Mouse (Mus musculus) heart, adult 11 months (tissue): Measurements from ENCODE around the gene Capn13.

ENCODE experiments used
- DNase-seq: peaks from one replicate; pipeline ENCODE4 v3.0.0; 2022

The Capn13 gene

DNA sequence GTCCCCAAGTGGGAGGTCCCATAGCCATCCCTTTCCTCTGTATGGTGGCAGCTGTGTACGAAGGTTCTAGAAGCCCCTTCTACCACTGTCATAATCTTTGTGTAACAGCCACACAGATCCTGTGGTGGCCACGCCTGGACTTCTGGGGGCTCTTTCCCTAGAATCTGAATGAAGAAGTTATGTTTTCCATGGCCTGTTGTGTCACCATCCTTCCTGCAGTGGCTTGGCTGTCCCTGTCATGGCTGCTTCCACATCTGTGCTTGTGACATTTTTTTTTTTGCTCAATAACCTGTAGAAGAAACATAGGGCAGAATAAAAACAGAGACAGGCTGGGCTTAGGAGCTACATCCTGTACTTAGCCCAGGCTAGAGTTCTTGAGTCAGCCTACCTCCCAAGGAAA lies at the start of gene Capn13:
Gene Capn13, minus strand, starts transcription at position 5 of the 400 bp plus-strand sequence.
- DNase-seq = peak; percentile 65

GRCm38 (mm10) chr17:73449104-73449503 lies 48.4 kb upstream of the Capn13 start:
- no peak for DNase-seq

DNA sequence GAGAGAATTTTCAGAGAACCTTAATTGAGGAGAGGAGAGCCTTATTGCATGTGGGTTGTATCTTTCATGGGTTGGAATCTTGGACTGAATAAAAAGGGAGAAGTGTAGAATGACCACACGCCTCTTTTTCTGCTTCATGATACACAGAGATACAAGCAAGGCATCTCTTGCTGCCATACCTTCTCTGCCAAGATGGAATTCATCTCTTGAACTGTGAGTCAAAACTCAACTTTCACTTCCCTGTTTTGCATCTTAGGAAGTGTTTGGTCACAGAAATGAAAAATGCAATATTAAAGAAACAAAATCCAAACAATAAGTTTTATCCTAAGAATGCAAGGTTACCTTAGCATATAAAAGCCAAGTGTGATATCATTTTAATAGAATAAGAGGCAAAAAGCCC lies 40.1 kb upstream of the Capn13 start:
- no peak for DNase-seq

DNA sequence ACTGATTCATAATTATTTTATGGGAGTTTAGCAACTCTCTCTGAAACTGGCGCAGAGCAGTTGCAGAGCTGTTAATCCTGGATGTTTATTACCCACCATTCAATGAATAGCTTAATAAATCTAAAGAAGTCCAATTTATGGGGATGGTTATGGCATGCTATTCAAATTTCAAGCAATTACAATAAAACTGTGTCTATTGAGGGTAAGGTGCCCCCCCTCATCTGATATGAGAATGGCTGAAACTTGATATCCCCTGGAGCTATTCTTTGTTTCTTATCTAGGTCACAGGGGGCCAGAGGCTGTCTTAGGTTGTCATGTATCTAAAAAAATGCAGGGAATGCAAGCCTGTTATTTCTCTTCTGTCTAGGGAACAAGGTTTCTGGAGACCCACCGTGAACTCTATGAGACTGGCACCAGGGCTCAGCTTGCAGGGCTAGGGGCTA lies 31.9 kb upstream of the Capn13 start:
- no peak for DNase-seq

DNA sequence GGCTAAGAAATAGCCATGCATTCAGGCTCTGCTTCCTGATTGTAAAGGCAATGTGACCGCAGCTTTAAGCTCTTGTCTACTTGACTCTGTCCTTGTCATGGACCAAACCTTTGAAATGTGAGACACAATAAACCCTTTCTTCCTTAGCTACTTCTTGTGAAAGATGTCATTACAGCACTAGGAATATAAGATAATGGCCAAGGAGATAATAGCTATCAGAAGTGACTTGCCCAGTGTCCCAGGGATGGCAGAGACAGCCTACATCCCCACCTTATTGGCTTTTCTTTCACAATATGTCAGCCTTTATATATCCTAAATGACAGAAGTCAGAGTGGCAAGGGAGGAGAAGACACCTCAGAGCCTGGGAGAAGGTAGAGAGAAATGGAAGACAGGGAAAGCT lies 31.4 kb upstream of the Capn13 start:
- DNase-seq = no peak

- peak; percentile 81 for DNase-seq
These were observed 16.7 kb upstream of the Capn13 start for GRCm38 (mm10) chr17:73417382-73417781.

DNA sequence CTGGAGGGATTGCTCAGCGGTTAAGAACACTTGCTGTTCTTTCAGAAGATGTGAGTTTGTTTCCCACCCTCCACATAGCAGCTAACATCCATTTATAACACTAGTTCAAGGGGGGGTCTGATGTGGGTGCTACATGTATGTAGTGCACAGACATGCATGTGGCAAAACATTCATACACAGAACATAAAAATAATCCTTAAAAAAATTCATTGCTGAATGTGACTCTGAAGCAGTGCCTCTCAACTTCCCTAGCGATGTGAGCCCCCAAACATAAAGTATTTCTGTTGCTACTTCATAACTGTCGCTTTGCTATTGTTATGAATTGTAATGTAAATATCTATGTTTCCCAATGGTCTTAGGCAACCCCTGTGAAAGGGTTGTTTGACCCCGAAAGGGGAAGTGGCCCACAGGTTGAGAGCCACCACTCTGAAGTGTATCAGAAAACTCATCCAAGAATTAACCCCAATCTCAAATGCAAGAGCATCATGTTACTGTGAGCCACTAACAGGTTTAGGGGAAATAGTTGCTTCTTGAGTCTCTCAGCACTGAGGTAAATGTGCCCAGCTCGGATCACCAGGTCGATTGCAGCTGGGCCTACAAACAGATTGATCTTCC lies 15.6 kb upstream of the Capn13 start:
- DNase-seq = peak; percentile 25

DNA sequence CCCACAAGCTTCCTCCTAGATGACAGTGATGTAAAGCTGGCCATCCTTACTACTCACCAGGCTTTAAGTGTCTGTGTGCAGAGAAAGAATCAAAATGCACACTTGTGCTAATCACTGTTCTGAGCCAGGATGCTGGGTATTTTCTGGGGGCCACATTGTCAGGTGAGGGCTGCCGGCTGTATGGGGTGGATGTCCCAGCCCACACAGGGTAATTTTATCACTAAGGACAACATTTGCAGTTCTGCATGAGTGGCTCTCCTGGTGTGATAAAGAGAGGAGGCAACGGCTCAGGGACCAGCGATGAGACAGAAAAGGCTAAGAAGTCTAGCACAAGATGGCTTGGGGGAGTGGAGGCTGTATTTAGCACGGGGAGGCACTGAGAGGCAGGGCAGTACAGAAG lies 11.2 kb upstream of the Capn13 start:
- DNase-seq = peak; percentile 46

GRCm38 (mm10) chr17:73401272-73401671 lies 606 bp upstream of the Capn13 start:
- DNase-seq = peak; percentile 55

GRCm38 (mm10) chr17:73399136-73399535 lies 1.5 kb downstream of the Capn13 start:
- DNase-seq = peak; percentile 50

DNA sequence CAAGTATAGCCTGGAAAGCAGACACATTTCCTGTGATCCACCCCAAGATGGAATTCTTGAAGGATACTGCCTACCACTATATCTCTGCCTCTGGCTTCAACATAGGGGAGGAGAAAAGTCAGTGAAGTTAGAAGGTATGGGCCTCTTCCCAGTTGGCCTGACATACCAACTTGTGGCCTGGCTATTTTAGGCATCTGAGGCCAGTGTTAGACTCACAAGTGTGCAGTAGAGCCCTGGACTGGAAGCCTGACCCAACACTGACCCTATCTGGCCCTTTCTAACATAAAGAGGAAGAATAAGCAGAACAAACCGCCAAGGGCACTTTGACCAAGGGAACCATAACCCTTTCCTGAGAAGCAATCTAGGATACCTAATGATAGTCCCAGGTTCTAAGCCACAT lies 7.3 kb downstream of the Capn13 start:
- DNase-seq = peak; percentile 91

- DNase-seq = peak; percentile 94
These were observed 8.9 kb downstream of the Capn13 start for GRCm38 (mm10) chr17:73391771-73392170.

GRCm38 (mm10) chr17:73390191-73391089 lies 10.2 kb downstream of the Capn13 start:
- DNase-seq = peak; percentile 4

- no peak for DNase-seq
These were observed 11.3 kb downstream of the Capn13 start for GRCm38 (mm10) chr17:73389336-73389735.

DNA sequence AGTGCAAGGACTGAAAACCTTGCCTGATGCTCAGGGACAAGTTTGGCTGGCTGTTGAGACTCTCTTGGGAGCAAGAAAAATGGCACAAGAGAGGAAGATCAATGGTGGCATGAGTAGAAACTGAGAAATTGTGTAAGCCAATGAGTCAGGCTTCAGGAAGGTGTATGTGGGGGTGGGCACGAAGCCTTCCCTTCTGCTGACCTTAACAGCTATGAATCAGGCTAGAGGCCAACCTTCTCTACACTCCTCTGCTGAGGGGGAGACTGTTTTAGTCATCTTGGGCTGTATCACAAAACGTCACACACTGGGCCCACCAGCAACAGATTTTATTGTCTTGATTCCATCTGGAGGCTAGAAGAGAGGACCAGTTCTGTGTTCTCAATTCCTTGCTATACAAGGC lies 14.1 kb downstream of the Capn13 start:
- no peak for DNase-seq

DNA sequence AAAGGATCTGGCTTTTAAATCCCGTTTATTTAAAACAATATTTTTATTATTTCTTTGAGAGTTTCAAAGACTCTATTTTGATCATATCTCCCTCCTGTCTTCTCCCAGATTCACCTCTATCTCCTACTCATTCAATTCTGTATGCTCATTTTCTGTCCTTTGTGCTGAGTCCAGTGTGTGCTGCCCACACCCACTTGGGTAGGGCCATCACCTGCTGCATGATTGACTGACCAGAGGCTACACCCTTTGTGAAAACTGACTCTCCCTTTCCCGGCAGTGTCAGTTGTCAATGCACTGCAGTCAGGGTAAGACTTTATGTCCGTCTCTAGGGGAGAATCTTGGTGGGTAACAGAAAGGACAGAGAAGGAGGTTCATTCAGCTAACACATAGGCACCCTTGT lies 14.7 kb downstream of the Capn13 start:
- peak; percentile 77 for DNase-seq

DNA sequence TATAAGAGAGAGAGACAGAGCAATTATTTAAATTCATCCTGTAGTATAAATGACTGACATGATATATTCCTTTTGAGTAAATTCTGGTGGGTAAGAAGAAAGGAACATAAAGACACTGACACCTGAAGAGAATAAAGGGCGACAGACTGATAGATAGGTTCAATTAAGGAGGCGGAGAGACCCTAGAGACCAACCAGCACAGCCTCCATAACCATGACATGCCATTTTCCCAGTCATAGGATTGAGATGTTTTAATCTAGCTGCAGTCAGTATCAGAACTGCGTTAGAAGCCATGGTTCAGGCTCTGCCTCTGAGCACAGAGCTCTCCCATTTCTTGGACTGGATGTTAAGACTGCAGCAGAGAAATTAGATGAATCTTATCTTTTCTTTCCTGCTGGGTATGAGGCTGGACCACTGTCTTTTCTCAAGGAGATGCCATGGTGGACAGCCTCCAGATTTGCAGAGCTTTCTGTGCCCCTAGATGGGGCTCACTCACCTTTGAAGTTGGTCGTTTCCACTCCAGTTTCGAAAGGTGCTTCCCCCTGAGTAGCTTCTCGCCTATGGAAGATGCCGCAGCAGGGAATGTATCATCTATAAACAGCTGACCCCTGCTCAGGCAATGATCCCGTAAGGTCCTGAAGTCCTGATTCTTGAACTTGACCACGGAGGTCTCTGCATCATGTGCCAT lies 18.2 kb downstream of the Capn13 start:
- DNase-seq = no peak

DNA sequence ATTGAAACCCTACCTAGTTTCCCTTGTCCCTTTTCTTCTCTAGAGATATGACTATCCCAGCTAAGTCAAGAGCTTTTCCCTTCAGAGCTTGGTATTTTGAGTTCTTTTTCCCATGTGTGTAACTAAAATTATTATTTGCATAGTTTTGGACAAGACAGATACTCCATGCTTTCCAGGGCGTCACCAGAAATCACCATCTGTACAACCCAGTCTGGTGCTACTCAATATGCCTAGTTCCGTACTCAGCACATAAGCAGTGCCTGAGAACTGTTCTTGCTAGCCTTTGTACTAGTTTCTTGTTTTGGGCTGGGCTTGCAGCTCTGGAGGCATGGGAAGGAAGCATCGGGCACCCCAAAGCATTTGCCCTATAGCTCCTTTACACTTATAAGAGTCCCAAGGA lies 19.0 kb downstream of the Capn13 start:
- no peak for DNase-seq

DNA sequence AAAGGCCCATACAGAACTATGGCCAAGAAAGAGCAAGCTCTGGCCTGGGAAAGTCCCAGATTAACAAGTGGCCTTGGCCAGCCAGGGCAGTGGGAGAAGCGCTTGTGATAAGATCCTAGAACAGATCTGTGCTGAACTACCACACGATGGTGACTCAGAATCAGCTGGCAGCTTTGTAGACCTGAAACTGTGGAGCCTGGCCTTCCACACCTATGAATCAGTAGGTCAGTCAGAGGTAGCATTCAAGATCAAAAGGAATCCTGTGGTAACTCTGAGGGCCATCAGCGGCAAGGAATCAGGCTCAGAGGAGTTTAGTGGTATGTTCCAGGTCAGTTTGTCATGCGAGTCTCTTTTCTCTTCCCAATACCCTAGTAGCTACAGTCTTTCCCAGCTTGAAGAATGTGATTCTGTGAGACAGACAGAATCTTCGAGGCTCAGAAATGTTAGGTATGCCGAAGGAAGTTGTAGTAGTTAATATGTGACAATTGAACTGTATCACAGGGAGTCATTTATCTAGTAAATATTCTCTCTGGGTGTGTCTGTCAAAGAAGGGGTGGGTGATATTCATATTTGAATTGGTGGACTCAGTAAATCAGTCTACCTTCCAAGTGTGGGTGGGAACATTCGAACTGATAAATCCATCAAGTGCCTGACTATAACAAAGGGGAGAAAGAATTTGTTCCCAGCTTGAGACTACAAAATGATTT lies 22.7 kb downstream of the Capn13 start:
- no peak for DNase-seq

DNA sequence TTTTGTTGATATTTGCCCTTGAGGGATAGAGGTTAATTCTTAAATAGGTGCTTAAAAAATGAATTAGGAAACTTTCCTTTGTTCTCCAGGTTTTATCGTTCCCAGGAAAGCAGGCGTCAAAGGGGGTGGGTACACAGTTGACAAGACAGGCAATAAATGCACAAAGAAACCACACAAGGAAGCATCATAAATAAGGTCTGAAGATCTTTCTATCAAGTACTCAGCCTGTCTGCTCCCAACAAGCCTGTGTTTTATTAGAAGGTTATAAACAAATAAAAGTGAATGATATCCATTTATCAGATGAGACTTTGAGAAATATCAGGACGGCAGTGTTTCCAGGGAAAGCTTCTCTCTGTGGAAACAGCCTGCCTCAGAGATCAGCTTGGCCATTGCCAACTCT lies 33.3 kb downstream of the Capn13 start:
- DNase-seq = no peak

DNA sequence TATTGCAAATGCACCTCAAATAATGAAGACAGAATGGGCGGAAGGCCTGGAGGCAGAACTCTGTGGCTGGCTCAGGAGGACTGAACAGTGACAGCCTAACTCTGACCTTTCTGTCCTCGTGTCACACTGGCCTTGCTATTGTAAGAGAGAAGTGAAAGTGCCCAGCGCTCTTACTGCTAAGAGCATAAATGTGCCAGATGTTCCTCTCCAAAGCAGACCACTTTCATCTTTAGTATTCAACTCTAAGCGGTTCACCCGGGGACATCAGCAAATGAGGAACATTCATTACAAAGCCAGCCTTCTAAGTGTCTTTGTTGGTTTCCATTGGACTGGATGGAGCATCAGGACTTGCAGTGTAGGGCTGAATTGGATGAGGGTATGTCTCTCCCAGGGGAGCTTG lies 39.6 kb downstream of the Capn13 start:
- DNase-seq = peak; percentile 94

DNA sequence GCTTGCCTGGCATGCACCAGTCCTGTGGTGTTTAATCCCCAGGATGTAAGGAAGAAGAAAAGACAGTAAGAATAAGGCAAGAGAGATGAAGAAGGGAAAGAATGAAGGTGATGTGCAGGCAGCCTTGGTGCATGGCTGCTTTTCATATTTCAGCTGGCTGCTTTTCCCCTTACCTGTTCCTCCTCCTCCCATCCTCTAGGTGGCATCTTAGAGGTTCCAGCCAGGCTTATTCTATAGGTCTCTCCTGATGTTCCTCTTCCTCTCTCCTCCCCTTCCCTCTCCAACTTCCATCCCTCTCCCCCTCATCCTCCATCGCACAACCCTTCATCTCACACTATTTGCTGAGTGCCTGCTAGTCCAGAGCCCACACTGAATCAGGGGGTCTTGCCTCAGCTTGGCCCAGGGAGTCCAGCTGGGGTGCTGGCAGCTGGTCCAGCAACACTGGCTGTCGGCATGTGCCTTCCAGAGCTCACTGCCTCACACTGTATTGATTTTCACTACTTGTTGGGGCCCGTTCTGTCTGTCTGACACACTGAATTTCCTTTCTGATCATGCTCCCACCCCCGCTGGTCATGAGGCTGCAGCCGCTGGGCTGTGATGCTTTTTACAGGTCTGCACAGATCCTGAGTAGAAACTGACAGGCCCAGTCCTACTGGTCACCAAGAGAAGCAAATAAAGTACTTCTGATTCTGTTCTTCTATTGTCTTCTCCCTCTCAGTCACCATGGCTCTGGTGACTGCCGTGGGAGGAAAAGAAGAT lies 56.9 kb downstream of the Capn13 start:
- DNase-seq = peak; percentile 70
